Mouse (Mus musculus) cerebellum, postnatal 10 days (tissue): ENCODE results near the gene Rbfox1.

Experiments used
- DNase-seq, 2 experiments: peaks; one replicate each; pipeline ENCODE4 v3.0.0; 2021; ENCODE audit warnings: mixed read lengths in 2 of 2

The Rbfox1 gene

GRCm38 (mm10) chr16:6719027-6719426 lies 833.9 kb downstream of the Rbfox1 start:
- no peak for DNase-seq

GRCm38 (mm10) chr16:6732646-6733045 lies 847.5 kb downstream of the Rbfox1 start:
- no peak for DNase-seq

GRCm38 (mm10) chr16:6733427-6733826 lies 848.3 kb downstream of the Rbfox1 start:
- DNase-seq: no peak

GRCm38 (mm10) chr16:6736566-6736965 lies 851.4 kb downstream of the Rbfox1 start:
- DNase-seq: no peak

- DNase-seq: no peak
Observed at GRCm38 (mm10) chr16:6736998-6737397, 851.8 kb downstream of the Rbfox1 start.

- peak; percentile 71 to 80 for DNase-seq
Observed at GRCm38 (mm10) chr16:6746116-6746515, 861.0 kb downstream of the Rbfox1 start.

- DNase-seq: peak; percentile 36 to 50
Observed at GRCm38 (mm10) chr16:6750491-6750890, 865.3 kb downstream of the Rbfox1 start.

GRCm38 (mm10) chr16:6754847-6755246 lies 869.7 kb downstream of the Rbfox1 start:
- no peak for DNase-seq

- DNase-seq: peak; percentile 19 to 40
Observed at GRCm38 (mm10) chr16:6769495-6770237, 884.5 kb downstream of the Rbfox1 start.

- no peak for DNase-seq
Observed at GRCm38 (mm10) chr16:6777506-6778185, 892.5 kb downstream of the Rbfox1 start.

- DNase-seq: peak; percentile 27 to 41
Observed at GRCm38 (mm10) chr16:6784144-6784543, 899.0 kb downstream of the Rbfox1 start.

- peak; percentile 54 to 57 for DNase-seq
Observed at GRCm38 (mm10) chr16:6785026-6785425, 899.9 kb downstream of the Rbfox1 start.

GRCm38 (mm10) chr16:6791218-6791617 lies 906.1 kb downstream of the Rbfox1 start:
- peak; percentile 55 to 61 for DNase-seq

GRCm38 (mm10) chr16:6791655-6792054 lies 906.5 kb downstream of the Rbfox1 start:
- peak; percentile 86 to 88 for DNase-seq

GRCm38 (mm10) chr16:6806246-6806645 lies 921.1 kb downstream of the Rbfox1 start:
- DNase-seq: no peak

GRCm38 (mm10) chr16:6807835-6808234 lies 922.7 kb downstream of the Rbfox1 start:
- peak; percentile 25 to 33 for DNase-seq

GRCm38 (mm10) chr16:6813871-6814270 lies 928.7 kb downstream of the Rbfox1 start:
- no peak for DNase-seq

- no peak for DNase-seq
Observed at GRCm38 (mm10) chr16:6821741-6822140, 936.6 kb downstream of the Rbfox1 start.

- DNase-seq: no peak
Observed at GRCm38 (mm10) chr16:6829892-6830524, 944.9 kb downstream of the Rbfox1 start.

GRCm38 (mm10) chr16:6833486-6833885 lies 948.3 kb downstream of the Rbfox1 start:
- DNase-seq: peak; percentile 57 to 61

GRCm38 (mm10) chr16:6835051-6835450 lies 949.9 kb downstream of the Rbfox1 start:
- no peak for DNase-seq

- peak; percentile 84 to 85 for DNase-seq
Observed at GRCm38 (mm10) chr16:6839299-6839995, 954.3 kb downstream of the Rbfox1 start.

- no peak for DNase-seq
Observed at GRCm38 (mm10) chr16:6840007-6840406, 954.9 kb downstream of the Rbfox1 start.
